Mouse (Mus musculus) cerebellum, adult 11-12 months (tissue): ENCODE results near the gene Olfr996.
"Not testable (repeated sequence)": the region's sequence is repeated elsewhere in the genome, so short reads cannot be mapped to it uniquely, and the experiment has no call there.

Source experiments
- DNase-seq: peaks from one replicate; pipeline ENCODE4 v3.0.0; 2022

Gene Olfr996

GRCm38 (mm10) chr2:85578915-85579314 lies at the start of gene Olfr996:
Gene Olfr996, plus strand, starts transcription at chr2:85579215.
- DNase-seq: no peak

- DNase-seq: no peak
Measured at GRCm38 (mm10) chr2:85532082-85532778, 46.8 kb upstream of the Olfr996 start.

DNA sequence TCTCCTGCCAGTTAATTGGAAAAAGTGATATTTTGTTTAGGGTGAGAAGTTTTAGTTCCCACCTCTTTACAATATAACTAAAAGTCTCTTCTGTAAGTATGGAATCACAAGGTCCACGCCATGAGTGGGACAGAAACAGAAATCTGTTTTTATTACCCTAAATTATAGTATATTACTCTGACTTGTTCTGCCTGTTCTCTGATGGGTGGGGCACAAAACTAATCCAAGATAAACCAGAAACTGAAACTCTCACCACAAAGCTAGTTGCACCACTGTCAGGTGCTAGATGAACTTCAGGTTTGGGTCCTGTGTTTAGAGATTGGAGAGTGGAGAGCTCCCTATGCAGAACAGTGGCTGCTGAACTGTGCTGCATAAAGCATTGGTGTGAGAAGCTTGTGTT lies 45.1 kb upstream of the Olfr996 start:
- DNase-seq: no peak

GRCm38 (mm10) chr2:85554806-85555205 lies 24.2 kb upstream of the Olfr996 start:
- DNase-seq: no peak

- no peak for DNase-seq
Measured at GRCm38 (mm10) chr2:85560226-85560625, 18.8 kb upstream of the Olfr996 start.

DNA sequence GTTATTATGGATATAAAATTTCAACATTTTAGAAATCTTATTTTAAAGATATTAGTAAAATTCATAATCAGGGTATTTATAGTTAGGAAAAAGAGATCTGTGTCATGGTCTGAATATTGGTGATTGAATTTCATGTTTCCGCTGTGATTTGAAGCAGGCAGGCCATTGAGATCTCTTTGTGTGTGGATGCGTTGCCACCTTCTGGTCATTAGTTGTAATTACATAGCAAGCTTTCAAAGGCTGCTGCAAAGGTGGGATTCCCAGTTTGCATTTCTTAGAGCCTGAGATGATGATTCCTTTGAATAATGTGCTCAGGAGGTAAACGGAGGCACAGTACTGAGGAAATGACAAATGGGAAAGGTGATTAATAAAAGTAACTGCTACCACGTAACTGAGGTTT lies 17.8 kb upstream of the Olfr996 start:
- no peak for DNase-seq

DNA sequence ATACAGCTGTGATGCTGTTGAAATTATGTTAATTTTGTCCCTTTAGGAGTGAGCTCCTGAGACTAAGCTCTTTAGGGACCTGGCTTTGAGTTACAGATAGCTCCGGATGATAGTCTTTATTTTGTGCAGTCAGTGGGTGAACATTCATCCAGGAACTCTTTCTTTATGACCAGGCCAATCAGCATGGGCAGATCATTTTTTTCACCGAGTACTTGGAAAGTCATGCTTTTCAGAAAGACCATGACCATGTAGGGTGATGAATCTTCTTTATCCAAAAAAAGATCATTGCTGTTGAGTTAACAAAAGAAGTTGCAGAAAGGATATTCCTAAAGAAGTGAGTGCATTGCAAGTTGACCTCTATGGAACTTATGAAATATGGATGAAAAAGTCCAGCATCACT lies 9.6 kb downstream of the Olfr996 start, which contains the start of gene Olfr998:
Olfr998 (plus strand) TSS at position 301 of the 400 bp plus-strand sequence.
- DNase-seq: not testable (repeated sequence)

- DNase-seq: no peak
Measured at GRCm38 (mm10) chr2:85611803-85612202, 32.8 kb downstream of the Olfr996 start, which contains the start of gene Olfr1000. Gene Olfr1000, minus strand, starts transcription at chr2:85611903.
